Mouse (Mus musculus) G1E (cell line): ENCODE data around the gene Pofut2. TPM values are rescaled to one million over a fixed set of nuclear protein-coding genes. Genes with fewer than 3 reads are reported as not detected.
A peak's percentile ranks its signal among the peaks of the same experiment; 100 is the strongest.

ENCODE experiments used
- ATAC-seq: 2 replicates; pipeline ENCODE4 v1.8.0; 2016; ENCODE audit warnings: mild to moderate bottlenecking; ENCODE audit not compliant: insufficient number of reproducible peaks, poor library complexity, low FRiP score, severe bottlenecking; ENCODE audit errors: extremely low read depth
- DNase-seq: peaks from one replicate; pipeline ENCODE4 v3.0.0; 2012; ENCODE audit warnings: low spot score
- H3K27me3 ChIP-seq: 2 replicates; pipeline ENCODE4 v1.6.1; 2012; ENCODE audit warnings: mild to moderate bottlenecking, low read length, inconsistent platforms; ENCODE audit not compliant: insufficient read depth
- H3K36me3 ChIP-seq: replicated peaks from 2 replicates; pipeline ENCODE3; 2012; ENCODE audit warnings: mild to moderate bottlenecking, inconsistent platforms
- H3K4me1 ChIP-seq: 2 replicates; pipeline ENCODE4 v1.6.1; 2012; ENCODE audit warnings: low read depth, low read length, inconsistent platforms, mixed read lengths; ENCODE audit not compliant: insufficient read depth
- H3K4me3 ChIP-seq: 2 replicates; pipeline ENCODE4 v1.5.1; 2012; ENCODE audit warnings: low read depth, mild to moderate bottlenecking, inconsistent platforms, low read length, moderate library complexity, mixed read lengths
- H3K9me3 ChIP-seq: replicated peaks from 2 replicates; pipeline ENCODE4 v1.6.1; 2012; ENCODE audit warnings: inconsistent platforms
- CTCF ChIP-seq: IDR thresholded peaks from 2 replicates; pipeline ENCODE4 v1.5.1; 2012; ENCODE audit warnings: low read depth, low read length, inconsistent platforms, mixed read lengths
- GATA1 ChIP-seq: IDR thresholded peaks from 2 replicates; pipeline ENCODE4 v1.6.1; 2012; ENCODE audit warnings: borderline replicate concordance, low read length, inconsistent platforms, mixed read lengths
- GATA2 ChIP-seq: IDR thresholded peaks from 2 replicates; pipeline ENCODE4 v1.6.1; 2012; ENCODE audit warnings: low read depth, low read length, inconsistent platforms, borderline replicate concordance
- POLR2AphosphoS5 ChIP-seq: IDR thresholded peaks from 2 replicates; pipeline ENCODE4 v1.6.1; 2012; ENCODE audit warnings: low read depth, low read length, inconsistent platforms; ENCODE audit not compliant: insufficient replicate concordance
- TAL1 ChIP-seq: conservative IDR thresholded peaks from 2 replicates; pipeline ENCODE4 v1.6.1; 2012; ENCODE audit warnings: low read depth, low read length, inconsistent platforms, mixed read lengths
- polyA plus RNA-seq: library from polyadenylated mRNA; stranded (reverse); fragments of >175 nt; gene quantifications from 2 replicates; pipeline ENCODE4 v1.2.3, GENCODE M21; 2012
- total RNA-seq, 2 experiments: library from RNA; stranded (forward) in 1 of 2; stranded (reverse) in 1 of 2; fragments of 200-1000 nt in 1 of 2; fragments of >200 nt in 1 of 2; fragmentation: Nextera tagmentation in 1 of 2; gene quantifications; 2 replicates each; pipeline ENCODE4 v1.2.3; 2014 to 2017

Gene Pofut2
- total and polyA plus RNA-seq, 3 experiments: 17.6 to 55.7 (median 31.3) TPM

DNA sequence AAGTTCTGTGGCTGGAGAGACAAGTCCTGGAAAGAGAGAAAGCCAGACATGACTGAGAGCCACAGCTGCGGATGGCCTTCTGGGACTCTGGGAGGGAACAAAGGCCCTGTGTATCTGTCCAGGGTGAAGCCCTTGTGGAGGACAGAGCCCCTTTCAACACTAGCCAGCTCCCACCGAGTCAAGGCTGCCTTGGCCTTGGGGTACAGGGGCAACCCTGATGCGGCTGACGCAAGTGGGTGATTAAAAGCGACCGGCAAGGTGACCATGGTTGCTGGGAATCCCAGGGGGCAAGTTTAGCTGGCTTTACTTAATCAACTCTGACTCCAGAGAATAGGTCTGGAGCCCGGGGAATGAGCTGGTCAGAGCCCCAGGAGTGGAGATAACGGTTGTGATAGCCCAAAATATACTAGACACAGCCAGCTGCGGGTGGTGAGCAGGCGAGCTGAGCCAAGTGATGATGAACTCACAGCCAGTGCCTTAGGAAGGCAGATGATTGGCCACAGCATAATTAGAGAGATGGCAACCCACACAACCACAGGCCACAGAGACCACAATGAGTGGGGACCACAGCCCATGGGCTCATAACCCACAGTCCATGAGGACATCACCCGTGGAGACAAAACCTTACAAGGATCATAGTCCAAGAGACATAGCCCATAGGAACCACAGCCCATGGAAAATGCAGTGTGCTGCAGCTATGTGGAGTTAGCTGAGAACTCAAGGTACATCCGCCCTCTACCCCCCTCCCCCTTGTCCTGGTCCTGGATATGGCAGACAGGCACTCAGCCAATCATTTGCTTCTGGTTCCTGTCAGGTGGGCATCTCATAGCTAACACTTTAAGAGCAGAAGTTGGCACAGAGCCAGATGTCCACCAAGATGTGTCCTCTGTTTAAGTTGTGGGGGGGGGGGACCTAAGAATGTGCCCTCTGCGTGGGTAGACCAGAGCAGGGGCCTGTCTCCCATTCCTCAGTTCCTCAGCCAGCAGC lies 29.1 kb upstream of the Pofut2 start:
- Histone ChIP-seq H3K4me1 (peaks cover 90% of the 10 kb centered on the region), H3K27me3 (no peaks in the 10 kb centered on the region), H3K4me3 (peak overlapping the region; percentile 32; the same call in 1 of the 2 replicates), H3K9me3 (no peaks in the 10 kb centered on the region), H3K36me3 (peaks cover 5% of the 10 kb centered on the region)
- TF ChIP-seq TAL1 (no peak), GATA1 (no peak), GATA2 (no peak), CTCF (no peak), POLR2AphosphoS5 (no peak)
- DNase-seq (no peak), ATAC-seq (no peak)

GRCm38 (mm10) chr10:77231861-77232755 lies 26.9 kb upstream of the Pofut2 start:
- H3K4me1 ChIP-seq: peaks cover 77% of the 10 kb centered on the region
- ATAC-seq (peak; percentile 93), DNase-seq (peak; percentile 86)
- no peak for TF ChIP-seq GATA1
- peak; percentile 68 for TF ChIP-seq TAL1
- peaks cover 4% of the 10 kb centered on the region for H3K9me3 ChIP-seq
- H3K4me3 ChIP-seq: peak overlapping the region; percentile 62; the same call in 1 of the 2 replicates
- no peaks in the 10 kb centered on the region for H3K27me3 ChIP-seq
- peaks cover 14% of the 10 kb centered on the region for H3K36me3 ChIP-seq

GRCm38 (mm10) chr10:77233230-77233629 lies 25.8 kb upstream of the Pofut2 start:
- Histone ChIP-seq H3K27me3 (no peaks in the 10 kb centered on the region), H3K9me3 (peaks cover 4% of the 10 kb centered on the region), H3K36me3 (peaks cover 16% of the 10 kb centered on the region), H3K4me1 (peaks cover 80% of the 10 kb centered on the region), H3K4me3 (no peak overlapping the region)
- ATAC-seq (no peak), DNase-seq (no peak)
- TF ChIP-seq GATA1: no peak
- TF ChIP-seq CTCF: no peak
- TF ChIP-seq TAL1: no peak
- no peak for TF ChIP-seq POLR2AphosphoS5
- no peak for TF ChIP-seq GATA2

DNA sequence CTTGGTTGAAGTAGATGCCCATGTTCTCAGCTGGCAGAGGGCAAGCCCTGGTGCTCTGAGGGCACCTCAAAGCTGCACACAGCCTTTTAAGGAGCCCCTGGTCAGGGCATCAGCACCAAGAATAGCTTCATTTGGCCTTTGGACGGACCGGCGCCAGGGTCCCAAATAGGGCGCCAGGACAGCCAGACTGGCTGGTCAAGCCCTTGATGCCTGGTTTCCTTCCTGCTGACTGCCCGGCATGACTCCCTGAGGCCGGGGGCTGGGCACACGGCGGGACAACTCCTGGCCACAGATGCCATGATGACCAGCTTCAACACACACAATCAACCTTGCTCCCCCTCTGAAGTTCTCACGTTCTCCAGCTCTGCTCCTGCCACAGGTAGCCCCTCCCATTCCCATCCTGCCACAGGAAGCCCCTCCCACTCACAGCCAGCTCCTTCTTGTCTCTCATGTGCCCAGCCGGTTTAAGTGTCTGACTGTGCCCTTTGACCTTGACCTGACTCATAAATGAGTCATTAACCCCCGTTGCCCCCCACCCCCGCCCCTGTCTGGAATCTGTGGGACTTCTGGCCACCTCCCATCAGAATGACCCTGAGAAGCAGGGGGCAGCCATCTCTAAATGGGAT lies 23.9 kb upstream of the Pofut2 start:
- DNase-seq (no peak), ATAC-seq (no peak)
- Histone ChIP-seq H3K4me3 (no peak overlapping the region), H3K27me3 (no peaks in the 10 kb centered on the region), H3K4me1 (peaks cover 66% of the 10 kb centered on the region), H3K36me3 (peaks cover 16% of the 10 kb centered on the region), H3K9me3 (peaks cover 4% of the 10 kb centered on the region)
- TF ChIP-seq POLR2AphosphoS5 (no peak), GATA1 (no peak), TAL1 (no peak)

- H3K27me3 ChIP-seq: no peaks in the 10 kb centered on the region
- peaks cover 6% of the 10 kb centered on the region for H3K9me3 ChIP-seq
- TF ChIP-seq GATA1 (no peak), CTCF (no peak)
- peaks cover 40% of the 10 kb centered on the region for H3K4me1 ChIP-seq
- no peak; the same call in 1 of the 2 replicates for ATAC-seq
- H3K36me3 ChIP-seq: peaks cover 14% of the 10 kb centered on the region
- DNase-seq: peak; percentile 55
- H3K4me3 ChIP-seq: no peak overlapping the region; the same call in 1 of the 2 replicates
Observed at GRCm38 (mm10) chr10:77237795-77238580, 21.0 kb upstream of the Pofut2 start.
